Mouse (Mus musculus): ENCODE results near the gene Dnaic1. TPM values are rescaled to one million over a fixed set of nuclear protein-coding genes. Genes with fewer than 3 reads are reported as not detected.

Dnaic1 gene
- not detected for polyA plus RNA-seq (2017; shearing (Covaris generic))

DNA sequence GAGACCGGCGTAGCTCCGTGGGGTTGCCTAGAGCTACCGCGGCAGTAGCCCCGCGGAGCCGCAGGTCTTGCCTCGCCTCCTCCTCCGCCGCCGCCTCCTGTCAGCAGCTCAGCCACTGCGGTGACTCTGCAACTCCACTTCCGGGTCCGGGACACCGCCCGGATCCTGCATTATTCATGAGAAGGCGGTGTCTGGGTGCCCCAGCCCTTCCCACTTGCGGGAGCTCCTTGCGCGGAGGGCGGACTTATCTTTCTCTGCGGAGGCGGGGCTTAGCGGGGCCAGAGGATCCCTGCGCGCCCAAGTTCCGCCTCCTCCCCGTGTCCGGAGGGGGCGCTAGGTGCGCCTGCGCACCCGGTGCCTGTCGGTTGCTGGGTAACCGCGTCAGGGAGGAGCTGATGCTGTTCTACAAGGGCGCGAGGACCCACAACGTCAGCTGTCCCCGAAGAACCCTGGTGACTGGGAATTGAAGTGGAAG, at the start of gene Dnaic1, which contains the start of gene Fam219a:
Gene Dnaic1 (plus strand): TSS at position 365 of the 475 bp plus-strand sequence.
Gene Fam219a (minus strand): TSS at position 128 of the 475 bp plus-strand sequence.
- peak; percentile 98 for ATAC-seq

GRCm38 (mm10) chr4:41520641-41521040, 48.9 kb upstream of the Dnaic1 start:
- ATAC-seq = no peak

GRCm38 (mm10) chr4:41522136-41522535, 47.4 kb upstream of the Dnaic1 start:
- no peak for ATAC-seq

DNA sequence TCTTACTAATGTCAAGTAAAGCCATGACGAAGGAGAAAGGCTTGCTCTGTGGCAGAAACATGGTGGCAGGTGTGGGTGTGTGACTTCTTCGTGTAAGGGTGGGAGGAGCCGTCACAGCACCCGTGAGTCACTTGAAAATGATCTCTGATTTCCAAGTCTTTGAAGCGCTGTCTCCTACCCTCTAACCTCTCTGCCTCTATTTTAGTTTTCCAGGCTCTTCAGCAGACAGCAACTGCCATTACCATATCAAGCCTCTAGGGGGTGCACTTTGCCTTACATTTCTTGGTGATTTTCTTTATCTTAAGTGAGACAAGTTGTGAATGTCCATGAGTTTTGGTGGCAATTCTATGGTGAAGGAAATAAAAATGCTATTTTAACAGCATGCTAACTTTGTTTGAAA, 46.8 kb upstream of the Dnaic1 start:
- no peak for ATAC-seq

DNA sequence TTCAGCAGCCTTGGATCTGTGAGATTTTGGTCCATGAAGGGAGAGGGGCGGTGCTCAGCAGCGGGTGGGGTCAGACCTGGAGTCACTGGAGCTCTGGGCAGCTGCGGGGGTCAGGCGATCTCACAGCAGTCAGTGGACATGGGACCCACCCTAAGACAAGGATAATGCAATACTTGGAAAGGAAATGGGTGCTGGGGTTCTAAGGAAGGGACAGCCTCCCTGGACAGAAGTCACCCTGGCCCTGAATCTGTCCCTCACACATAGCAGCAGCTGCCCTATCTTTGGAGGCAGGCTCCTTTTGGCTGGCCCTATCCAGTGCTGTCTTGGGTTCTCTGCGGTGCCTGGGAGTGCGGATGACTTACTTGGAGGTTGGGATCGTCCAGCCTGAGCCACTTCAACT, 45.7 kb upstream of the Dnaic1 start:
- ATAC-seq = no peak

DNA sequence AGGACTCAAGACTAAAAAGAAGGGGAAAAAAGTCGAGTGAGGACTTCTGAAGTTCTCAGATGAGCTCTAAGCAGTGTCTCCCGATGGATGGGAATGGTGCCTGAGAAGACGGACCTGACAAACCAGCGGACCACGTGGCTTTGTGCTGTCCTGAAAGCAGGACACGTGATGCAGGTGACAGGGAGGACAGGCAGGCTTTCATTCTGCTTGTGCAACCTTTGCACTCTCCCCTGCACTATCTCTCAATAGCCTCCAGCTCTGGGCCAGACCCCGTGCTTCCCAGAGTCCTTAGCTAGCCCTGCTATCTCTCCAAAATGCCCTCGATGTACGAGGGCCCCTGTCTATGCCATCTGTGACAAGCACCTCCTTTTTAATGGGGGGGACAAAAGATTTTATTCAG, 44.7 kb upstream of the Dnaic1 start:
- no peak for ATAC-seq

- ATAC-seq = no peak
Measured at GRCm38 (mm10) chr4:41526553-41526952, 43.0 kb upstream of the Dnaic1 start.

GRCm38 (mm10) chr4:41527076-41527475, 42.5 kb upstream of the Dnaic1 start:
- ATAC-seq = no peak

DNA sequence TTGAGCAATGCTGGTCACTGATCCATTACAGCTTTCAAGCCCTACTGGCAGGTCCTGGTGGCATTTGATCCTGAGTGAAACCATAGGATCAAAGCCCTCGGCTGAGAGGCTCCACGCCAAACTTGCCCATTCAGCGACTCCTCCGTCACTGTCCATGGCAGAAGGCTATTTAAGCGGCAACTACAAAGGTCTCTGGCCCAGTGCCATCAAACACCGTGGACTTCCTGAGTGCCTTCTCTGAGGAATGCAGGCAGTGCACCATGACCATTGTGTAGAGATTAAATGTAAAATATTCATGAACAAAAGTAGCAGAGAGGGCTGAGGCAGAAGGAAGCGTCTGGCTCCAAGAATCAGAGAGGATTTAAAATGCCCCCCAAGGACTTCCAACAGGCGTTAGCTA, 41.6 kb upstream of the Dnaic1 start:
- ATAC-seq = no peak

GRCm38 (mm10) chr4:41532420-41532819, 37.2 kb upstream of the Dnaic1 start:
- ATAC-seq = no peak

DNA sequence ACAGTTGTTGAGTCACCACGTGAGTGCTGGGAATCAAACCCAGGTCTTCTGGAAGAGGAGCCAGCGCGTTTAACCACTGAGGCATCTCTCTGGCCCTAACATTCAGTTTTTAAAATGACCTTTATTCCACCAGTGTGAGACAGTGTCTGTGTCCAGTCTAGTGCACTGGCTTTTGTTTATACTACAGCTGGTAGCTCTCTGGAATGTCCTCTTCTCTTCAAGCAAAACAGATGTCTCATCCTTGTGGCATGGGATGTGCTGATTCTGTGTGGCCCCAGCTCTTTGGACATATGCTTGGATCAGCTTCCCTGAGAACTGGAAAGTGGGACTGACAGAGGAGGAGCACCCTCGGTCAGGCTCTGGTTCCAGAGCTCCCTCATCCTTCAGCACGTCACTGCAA, 34.7 kb upstream of the Dnaic1 start:
- no peak for ATAC-seq

DNA sequence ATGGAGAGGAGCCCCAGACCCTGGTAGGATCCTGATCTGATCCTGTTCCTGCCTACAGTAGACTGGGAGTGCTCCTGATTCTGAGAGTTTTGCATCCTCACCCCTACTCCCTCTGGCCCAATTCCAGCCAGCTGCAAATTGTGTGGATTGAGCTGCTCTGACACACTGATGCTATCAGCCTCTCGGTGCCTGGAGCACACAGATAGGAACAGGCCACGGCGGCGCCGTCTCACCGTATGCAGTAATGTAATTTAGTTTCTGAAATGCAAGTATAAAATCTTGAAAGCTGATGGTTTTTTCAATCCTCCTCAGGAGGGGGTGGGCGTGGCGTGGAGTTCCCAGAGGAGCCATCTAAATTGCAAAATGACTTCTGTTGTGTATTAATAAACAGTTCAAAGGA, 27.4 kb upstream of the Dnaic1 start:
- no peak for ATAC-seq

GRCm38 (mm10) chr4:41545985-41546384, 23.6 kb upstream of the Dnaic1 start:
- ATAC-seq = no peak

DNA sequence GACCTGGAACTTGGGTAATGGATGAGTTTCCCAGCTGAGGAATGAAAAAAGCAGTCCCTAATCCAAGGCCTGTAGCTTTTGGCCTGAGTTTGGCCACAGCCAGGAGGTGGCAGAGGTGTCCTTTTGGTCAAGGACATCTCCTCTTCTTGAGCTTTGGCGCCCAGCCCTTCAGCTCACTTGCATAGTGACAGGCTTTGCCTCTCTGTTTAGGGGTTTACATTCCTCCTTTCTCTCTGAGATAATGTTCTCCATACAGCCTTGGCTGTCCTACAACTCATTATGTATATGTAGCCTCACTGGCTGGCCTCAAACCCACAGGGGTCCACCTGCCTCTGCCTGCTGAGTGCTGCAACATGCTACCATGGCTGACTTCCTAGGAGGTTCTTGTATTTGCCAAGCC, 22.5 kb upstream of the Dnaic1 start:
- no peak for ATAC-seq

DNA sequence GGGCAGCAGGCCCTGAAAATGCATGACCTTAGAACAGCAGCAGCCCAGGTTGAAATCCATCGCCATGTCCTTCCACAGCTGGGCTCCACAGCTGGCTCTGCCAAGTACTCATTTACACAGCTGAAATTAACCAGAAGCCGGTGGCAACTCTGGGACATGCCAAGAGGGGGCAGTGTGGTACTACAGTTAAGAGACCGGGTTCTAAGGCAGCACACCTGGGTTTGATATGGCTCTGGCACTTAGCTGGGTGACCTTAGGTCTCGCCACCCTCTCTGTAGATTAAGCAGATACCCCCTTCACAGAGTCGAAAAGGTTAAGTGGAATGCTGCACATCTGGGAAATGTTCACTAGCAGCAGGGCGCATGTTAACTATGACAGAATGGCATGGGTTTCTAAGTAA, 17.0 kb upstream of the Dnaic1 start:
- ATAC-seq = peak; percentile 76

GRCm38 (mm10) chr4:41553116-41553515, 16.5 kb upstream of the Dnaic1 start:
- ATAC-seq = no peak

DNA sequence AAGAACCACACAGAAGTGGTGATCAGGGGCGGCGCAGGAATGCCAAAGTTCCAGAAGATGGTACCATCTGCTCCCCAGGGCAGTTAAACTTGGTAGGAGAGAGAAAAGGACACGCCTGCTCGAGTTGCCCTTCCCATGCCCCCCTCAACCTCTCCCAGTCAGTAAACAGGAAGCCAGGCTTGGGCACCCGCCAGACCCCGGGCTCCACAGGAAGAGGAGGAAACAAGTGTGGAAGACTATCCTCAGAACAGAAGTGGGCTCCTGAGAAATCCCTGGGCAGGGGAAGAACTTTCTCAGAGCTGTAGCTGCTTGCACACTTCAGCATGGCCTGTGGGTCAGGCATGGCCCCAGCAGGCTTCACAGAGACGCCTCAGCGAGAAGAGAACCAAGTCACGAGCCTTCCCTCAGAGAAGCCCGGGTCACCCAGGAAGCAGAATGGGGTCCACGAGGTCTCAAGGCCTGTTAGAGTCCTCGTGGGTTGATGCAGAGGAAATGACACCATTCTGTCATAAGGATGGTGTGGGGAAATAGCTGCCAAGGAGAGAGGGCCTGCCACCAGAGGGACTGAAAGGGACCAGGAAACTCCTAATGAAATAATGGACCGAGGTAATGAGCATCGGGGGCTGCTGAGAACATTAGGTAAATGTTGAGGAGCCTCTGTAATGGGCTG, 14.4 kb upstream of the Dnaic1 start:
- ATAC-seq = no peak

DNA sequence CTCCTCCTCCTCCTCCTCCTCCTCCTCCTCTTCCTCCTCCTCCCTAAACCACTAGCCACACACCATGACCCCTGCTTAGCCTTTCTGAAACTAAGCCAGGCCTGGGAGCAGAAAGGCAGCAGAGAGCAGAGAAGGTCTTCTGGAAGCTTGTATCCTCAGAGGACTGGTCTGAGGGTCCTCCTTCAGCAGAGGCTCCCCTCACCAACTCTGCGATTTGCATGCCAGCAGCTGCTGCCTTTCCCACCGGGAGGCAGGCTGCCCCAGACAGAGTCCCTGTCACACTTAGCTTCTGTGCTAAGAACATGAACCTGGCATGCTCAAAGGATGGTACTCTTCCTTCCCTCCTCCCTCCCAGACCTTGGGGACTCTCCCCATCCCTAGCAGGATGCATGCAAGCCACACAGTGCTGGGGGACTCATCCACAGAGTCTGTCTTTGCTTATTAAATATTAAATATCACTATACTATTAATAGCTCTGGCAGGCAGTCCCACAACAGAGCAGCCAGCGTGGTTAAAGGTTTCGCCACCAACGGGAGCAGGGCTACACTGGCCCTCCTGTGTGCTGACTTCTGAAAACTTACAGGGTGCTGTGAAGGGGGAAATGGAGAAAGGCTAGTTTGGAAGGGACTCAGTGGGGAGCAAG, 13.1 kb upstream of the Dnaic1 start:
- no peak for ATAC-seq

DNA sequence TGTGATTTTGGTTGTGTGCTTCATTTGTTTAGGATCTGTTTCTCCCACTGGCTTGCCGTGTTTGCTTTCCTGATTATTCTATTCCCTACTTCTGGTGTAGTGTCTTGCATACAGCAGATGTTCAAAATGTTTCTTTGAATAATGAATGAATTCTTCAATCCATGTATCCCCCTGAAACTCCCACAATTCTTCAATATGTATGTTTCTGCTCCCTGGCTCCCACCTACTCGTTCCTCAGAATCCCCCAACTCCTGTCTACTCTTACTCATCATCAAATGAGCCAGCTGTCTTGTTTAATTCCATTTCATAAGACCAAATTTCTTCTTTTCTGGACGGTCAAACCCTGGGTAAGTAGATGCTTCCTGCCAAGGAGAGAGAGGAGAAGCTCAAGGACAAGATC, 12.5 kb upstream of the Dnaic1 start:
- ATAC-seq = no peak

DNA sequence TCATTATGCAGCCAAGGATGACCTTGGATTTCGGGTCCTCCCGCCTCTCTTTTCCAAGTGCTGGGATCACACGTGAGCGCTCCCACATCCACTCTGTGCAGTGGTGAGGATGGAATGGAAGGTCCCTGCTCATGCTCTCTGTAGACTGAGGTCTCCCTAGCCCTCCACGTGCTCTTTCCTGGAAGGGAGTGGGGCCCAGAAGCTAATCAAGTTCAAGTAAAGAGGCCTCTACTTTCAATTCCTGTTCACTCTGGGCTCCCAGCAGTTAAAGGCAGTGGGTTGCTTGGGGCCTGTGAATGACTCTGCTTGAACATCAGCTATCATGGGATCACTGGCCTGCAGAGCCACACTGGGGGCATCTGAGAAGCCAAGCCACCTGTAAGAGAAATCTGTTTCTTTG, 6.3 kb upstream of the Dnaic1 start:
- ATAC-seq = no peak

DNA sequence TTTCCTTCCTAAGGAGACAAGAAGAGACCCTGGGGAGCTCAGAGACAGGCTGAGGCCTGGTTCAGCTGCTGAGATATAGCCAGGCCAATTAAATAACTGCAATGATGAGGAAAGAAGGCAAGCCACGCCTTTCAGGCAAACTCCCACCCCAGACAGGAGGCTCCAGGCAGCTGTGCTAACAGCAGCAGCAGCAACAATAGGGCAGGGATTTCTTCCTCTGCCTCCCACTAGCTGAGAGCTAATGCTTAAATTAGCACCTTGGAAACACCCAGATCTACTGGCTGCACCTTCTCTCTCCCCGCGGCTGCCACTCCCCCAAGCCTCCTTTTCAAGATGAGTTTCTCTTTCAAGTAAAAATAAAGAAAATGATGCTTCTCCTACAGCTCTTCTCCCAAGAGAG, 3.5 kb upstream of the Dnaic1 start:
- ATAC-seq = no peak

GRCm38 (mm10) chr4:41568239-41568638, 1.3 kb upstream of the Dnaic1 start:
- ATAC-seq = no peak

- peak; percentile 0 for ATAC-seq
Measured at GRCm38 (mm10) chr4:41568682-41569410, 729 bp upstream of the Dnaic1 start.

GRCm38 (mm10) chr4:41571490-41571889, 1.9 kb downstream of the Dnaic1 start:
- ATAC-seq = no peak

Measured in activated CD4-positive, CD25-positive, alpha-beta regulatory T cell, adult 4 months (primary cell).